Mouse (Mus musculus): ENCODE data around the gene Adcy9. TPM values are rescaled to one million over a fixed set of nuclear protein-coding genes. Genes with fewer than 3 reads are reported as not detected.

The Adcy9 gene
- total and polyA plus RNA-seq, 3 experiments, result 1.1 to 3.1 (median 1.2) TPM

DNA sequence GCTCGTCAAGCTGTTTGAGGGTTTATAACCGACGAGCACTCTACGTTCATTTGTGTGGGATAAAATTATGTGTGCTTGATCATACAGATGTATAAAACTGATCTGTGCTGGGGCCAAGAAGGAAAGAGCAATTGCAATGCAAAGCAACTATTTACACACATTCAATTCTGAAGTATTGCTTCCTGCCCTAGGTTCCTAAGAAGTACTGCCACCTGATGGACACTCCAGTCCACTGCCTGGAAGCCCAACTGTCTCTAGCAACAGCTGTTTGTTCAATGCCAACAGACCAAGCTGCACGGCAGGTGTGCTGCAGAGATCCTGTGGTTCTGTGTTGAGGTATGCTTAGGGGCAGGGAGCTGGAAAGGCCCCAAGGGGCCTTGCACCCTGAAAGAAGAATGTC lies 135.0 kb downstream of the Adcy9 start (continued):
- TF ChIP-seq CHD2 (IDR thresholded peaks at IDR 0.05; ENCODE audit: low read length), result no peak
- no peak for TF ChIP-seq NRF1 (IDR thresholded peaks at IDR 0.05; ENCODE audit: low read depth, low read length)
- no peak for TF ChIP-seq PAX5 (IDR thresholded peaks at IDR 0.05; ENCODE audit: low read length)
- peak; percentile 73 for TF ChIP-seq RAD21 (IDR thresholded peaks at IDR 0.05; ENCODE audit: low read depth, low read length)
- no peak for TF ChIP-seq TBP (conservative IDR thresholded peaks at IDR 0.05; ENCODE audit: low read depth, low read length)
- TF ChIP-seq NELFE (IDR thresholded peaks at IDR 0.05; ENCODE audit: low read depth, low read length), result peak; percentile 53; the same call in 1 of the 2 replicates
- peak; percentile 5; the same call in 1 of the 2 replicates for TF ChIP-seq ZC3H11A (IDR thresholded peaks at IDR 0.05; ENCODE audit: low read depth, low read length)
- no peak for TF ChIP-seq ZKSCAN1 (IDR thresholded peaks at IDR 0.05; ENCODE audit: borderline replicate concordance, low read depth, low read length)
- TF ChIP-seq MAZ (IDR thresholded peaks at IDR 0.05; ENCODE audit: low read depth, low read length), result no peak
- no peak for TF ChIP-seq ETS1 (conservative IDR thresholded peaks at IDR 0.05; ENCODE audit: low read depth, low read length)
- no peak for TF ChIP-seq MXI1 (IDR thresholded peaks at IDR 0.05; ENCODE audit: low read depth, low read length)
- no peak for TF ChIP-seq MAX (IDR thresholded peaks at IDR 0.05; ENCODE audit: low read length)
- no peak for TF ChIP-seq GABPA (IDR thresholded peaks at IDR 0.05; ENCODE audit: insufficient replicate concordance, low read depth, low read length)
- no peak for TF ChIP-seq ZNF384 (IDR thresholded peaks at IDR 0.05; ENCODE audit: low read depth, low read length)
- TF ChIP-seq ZMIZ1 (IDR thresholded peaks at IDR 0.05; ENCODE audit: low read depth, low read length), result no peak

DNA sequence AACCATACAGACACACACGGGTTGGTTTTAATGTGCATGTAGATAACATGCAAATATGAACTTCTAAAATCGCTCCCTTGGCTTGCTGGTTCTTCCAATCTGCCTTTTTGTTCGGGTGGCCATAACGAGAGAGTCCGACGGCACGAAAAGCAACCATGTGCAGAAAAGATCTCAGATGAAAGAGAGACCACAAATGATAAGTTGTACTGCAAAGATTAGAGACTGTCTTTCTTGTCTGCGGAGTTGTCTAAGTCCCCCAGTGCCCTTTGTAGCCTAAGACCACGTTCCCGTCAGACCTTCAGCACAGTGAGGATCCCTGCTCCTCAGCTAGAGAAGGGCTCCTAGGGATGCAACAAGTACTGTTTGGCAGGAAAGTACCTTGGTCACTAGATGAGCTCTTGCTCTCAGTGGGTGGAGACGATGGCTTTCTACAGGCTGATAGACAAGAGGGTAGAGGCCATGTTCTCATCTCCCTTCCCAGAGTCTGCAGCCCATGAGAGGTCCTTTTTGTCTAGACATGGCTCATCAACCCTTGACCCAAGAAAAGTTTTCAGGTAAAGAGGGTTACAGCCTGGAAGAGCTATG lies 136.9 kb downstream of the Adcy9 start:
- Histone ChIP-seq H3K36me3 (replicated peaks in 1 of 2; ENCODE audit: control insufficient read depth in 1 of 2, insufficient read depth in 1 of 2, low read length in 1 of 2) (peaks cover 0 to 5% of the 10 kb centered on the region in 2 experiments), H3K9ac (ENCODE audit: insufficient read depth, low read depth) (no peak overlapping the region), H3K79me2 (replicated peaks; ENCODE audit: control insufficient read depth, extremely low read depth, insufficient read depth, poor library complexity, severe bottlenecking) (no peaks in the 10 kb centered on the region), H3K9me3 (replicated peaks; ENCODE audit: low read length) (no peaks in the 10 kb centered on the region), H3K27ac (ENCODE audit: insufficient read depth, low read depth) (no peak overlapping the region), H3K4me3 (replicated peaks in 1 of 3; ENCODE audit: low read depth in 2 of 3, low read length in 2 of 3, poor library complexity in 1 of 3) (no peak overlapping the region), H3K4me2 (ENCODE audit: insufficient read depth, low read depth, poor library complexity, severe bottlenecking) (no peak overlapping the region), H3K4me1 (ENCODE audit: control insufficient read depth in 1 of 2, insufficient read depth in 2 of 2) (peaks cover 2 to 25% of the 10 kb centered on the region in 2 experiments), H3K27me3 (replicated peaks) (no peaks in the 10 kb centered on the region)
- dilution Hi-C loops (cut with MboI; ENCODE audit: extremely low pct_ligation_motif_present, extremely low pct_unique_long_range_greater_than_20kb, low sequenced_read_pairs), result no loop called here
- in situ Hi-C loops (cut with MboI; ENCODE audit: low pct_ligation_motif_present, low pct_unique_long_range_greater_than_20kb, low sequenced_read_pairs), result loop anchor here (25.0 kb wide), 1 partner anchor 446 kb away; the partner anchor contains the start of genes Olfr15 and Zfp174
- DNase-seq (ENCODE audit: extremely low read depth), result peak; percentile 36
- TF ChIP-seq MAZ (IDR thresholded peaks at IDR 0.05; ENCODE audit: low read depth, low read length) (no peak), MYC (IDR thresholded peaks at IDR 0.05; ENCODE audit: low read depth, low read length) (no peak), TBP (conservative IDR thresholded peaks at IDR 0.05; ENCODE audit: low read depth, low read length) (peak; percentile 95), JUN (IDR thresholded peaks at IDR 0.05; ENCODE audit: insufficient read depth, low read depth, low read length) (no peak), ZKSCAN1 (IDR thresholded peaks at IDR 0.05; ENCODE audit: borderline replicate concordance, low read depth, low read length) (no peak), MAX (IDR thresholded peaks at IDR 0.05; ENCODE audit: low read length) (no peak), EP300 (IDR thresholded peaks at IDR 0.05; ENCODE audit: low read length) (no peak), PAX5 (IDR thresholded peaks at IDR 0.05; ENCODE audit: low read length) (no peak), NELFE (IDR thresholded peaks at IDR 0.05; ENCODE audit: low read depth, low read length) (peak; percentile 51; the same call in 1 of the 2 replicates), MEF2A (IDR thresholded peaks at IDR 0.05; ENCODE audit: borderline replicate concordance, low read depth, low read length) (no peak), ETS1 (conservative IDR thresholded peaks at IDR 0.05; ENCODE audit: low read depth, low read length) (no peak), SMC3 (IDR thresholded peaks at IDR 0.05; ENCODE audit: low read depth, low read length) (no peak), SIN3A (IDR thresholded peaks at IDR 0.05; ENCODE audit: low read length) (no peak), JUND (conservative IDR thresholded peaks at IDR 0.05; ENCODE audit: low read depth, low read length) (no peak), TCF12 (IDR thresholded peaks at IDR 0.05; ENCODE audit: low read depth, low read length) (no peak), E2F4 (IDR thresholded peaks at IDR 0.05; ENCODE audit: insufficient replicate concordance, low read depth, low read length) (no peak), ELF1 (IDR thresholded peaks at IDR 0.05; ENCODE audit: low read depth, low read length) (no peak), ZMIZ1 (IDR thresholded peaks at IDR 0.05; ENCODE audit: low read depth, low read length) (peak; percentile 99), CHD1 (IDR thresholded peaks at IDR 0.05; ENCODE audit: low read depth, low read length) (no peak), MXI1 (IDR thresholded peaks at IDR 0.05; ENCODE audit: low read depth, low read length) (no peak), IRF4 (IDR thresholded peaks at IDR 0.05; ENCODE audit: low read depth, low read length) (no peak), RCOR1 (conservative IDR thresholded peaks at IDR 0.05; ENCODE audit: low read depth, low read length) (no peak), MAFK (IDR thresholded peaks at IDR 0.05; ENCODE audit: insufficient replicate concordance, low read length) (no peak), CHD2 (IDR thresholded peaks at IDR 0.05; ENCODE audit: low read length) (no peak), ZC3H11A (IDR thresholded peaks at IDR 0.05; ENCODE audit: low read depth, low read length) (no peak), USF1 (IDR thresholded peaks at IDR 0.05; ENCODE audit: low read depth, low read length) (no peak), ZNF384 (IDR thresholded peaks at IDR 0.05; ENCODE audit: low read depth, low read length) (no peak), CTCF (conservative IDR thresholded peaks at IDR 0.05 in 1 of 2, IDR thresholded peaks at IDR 0.05 in 1 of 2; ENCODE audit: low read depth in 2 of 2, low read length in 2 of 2) (no peak), NRF1 (IDR thresholded peaks at IDR 0.05; ENCODE audit: low read depth, low read length) (no peak), KAT2A (IDR thresholded peaks at IDR 0.05; ENCODE audit: insufficient replicate concordance, low read length) (no peak), BHLHE40 (IDR thresholded peaks at IDR 0.05; ENCODE audit: low read depth, low read length) (no peak), RAD21 (IDR thresholded peaks at IDR 0.05; ENCODE audit: low read depth, low read length) (no peak), HCFC1 (IDR thresholded peaks at IDR 0.05; ENCODE audit: low read depth, low read length) (no peak)
